Mouse (Mus musculus): Measurements from ENCODE around the gene Hoxc9.

GRCm38 (mm10) chr15:102934897-102935296 lies 41.3 kb upstream of the Hoxc9 start:
- TF ChIP-seq CTCF (IDR thresholded peaks at IDR 0.05) (no peak), EP300 (IDR thresholded peaks at IDR 0.05) (no peak)

Data from lung, postnatal 0 days (tissue).